Mouse (Mus musculus): ENCODE data around the gene Psmg4.

DNA sequence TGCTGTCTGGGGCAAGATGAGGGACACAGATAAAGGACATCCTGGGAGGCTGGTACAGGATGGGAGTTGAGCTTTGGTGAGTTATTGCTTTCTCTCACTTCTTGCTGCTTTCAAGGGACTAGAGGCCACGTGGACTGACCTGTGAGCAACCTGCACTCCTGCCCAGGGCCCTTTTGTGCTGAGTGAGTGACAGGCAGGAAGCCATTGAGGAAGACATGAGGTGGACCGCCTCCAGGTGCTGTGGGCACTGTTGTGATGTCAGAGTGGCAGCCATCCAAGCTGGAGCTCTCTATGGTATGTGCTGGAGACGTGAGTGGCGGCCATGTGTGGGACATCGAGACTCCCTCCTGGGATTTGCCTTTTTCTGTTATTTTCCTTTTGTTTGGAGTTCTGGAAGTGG lies 18.9 kb downstream of the Psmg4 start:
- TF ChIP-seq CTCF (IDR thresholded peaks at IDR 0.05; ENCODE audit: borderline replicate concordance, insufficient read depth, low read depth, low read length) (no peak), POLR2A (IDR thresholded peaks at IDR 0.05; ENCODE audit: borderline replicate concordance, insufficient read depth, low read length) (no peak)
